Mouse (Mus musculus) small intestine, adult 2 months (tissue): ENCODE results near the gene Mvb12b. TPM values are rescaled to one million over a fixed set of nuclear protein-coding genes. Genes with fewer than 3 reads are reported as not detected.

Source experiments
- H3K27ac ChIP-seq: fragments of 200-500 bp; 2 replicates; pipeline ENCODE4 v1.5.1; 2012; ENCODE audit warnings: low read depth, low read length, control low read depth, inconsistent platforms; ENCODE audit not compliant: insufficient read depth
- H3K27me3 ChIP-seq: fragments of 200-500 bp; 2 replicates; pipeline ENCODE4 v1.6.1; 2012; ENCODE audit warnings: mild to moderate bottlenecking, moderate library complexity, low read length, inconsistent platforms; ENCODE audit not compliant: control insufficient read depth, insufficient read depth
- H3K36me3 ChIP-seq: fragments of 200-500 bp; 2 replicates; pipeline ENCODE4 v1.6.1; 2012; ENCODE audit warnings: mild to moderate bottlenecking, low read length, control low read depth, inconsistent platforms; ENCODE audit not compliant: control insufficient read depth, insufficient read depth
- H3K4me1 ChIP-seq: fragments of 200-500 bp; 2 replicates; pipeline ENCODE4 v1.6.1; 2012; ENCODE audit warnings: low read length, inconsistent platforms, mixed read lengths; ENCODE audit not compliant: control insufficient read depth, insufficient read depth, insufficient read length
- H3K4me3 ChIP-seq: fragments of 200-500 bp; 2 replicates; pipeline ENCODE4 v1.5.1; 2012; ENCODE audit warnings: low read depth, mild to moderate bottlenecking, control low read depth, inconsistent platforms, low read length, moderate library complexity
- CTCF ChIP-seq: fragments of 200-500 bp; IDR thresholded peaks from 2 replicates; pipeline ENCODE4 v1.5.1; 2012; ENCODE audit warnings: low read depth, mild to moderate bottlenecking, control low read depth, inconsistent platforms, low read length, moderate library complexity, mixed read lengths; ENCODE audit not compliant: insufficient replicate concordance, insufficient read length; ENCODE audit errors: extremely low read depth
- POLR2A ChIP-seq: fragments of 200-500 bp; IDR thresholded peaks from 2 replicates; pipeline ENCODE4 v1.6.1; 2012; ENCODE audit warnings: low read depth, mild to moderate bottlenecking, control low read depth, inconsistent platforms, low read length, moderate library complexity
- WGBS: fragments of 180-500 bp; shearing (Covaris S2); methylation state at CpG from one replicate; pipeline ENCODE4 v1.1.7; 2018; 5-methylcytosine and 5-hydroxymethylcytosine counted together
- polyA plus RNA-seq: library from polyadenylated mRNA; depleted of rRNA; stranded (reverse); fragments of >200 nt; gene quantifications from 2 replicates; pipeline ENCODE4 v1.2.3, GENCODE M21; 2012

Gene Mvb12b
- polyA plus RNA-seq, 1 experiment, result 7.9 TPM

DNA sequence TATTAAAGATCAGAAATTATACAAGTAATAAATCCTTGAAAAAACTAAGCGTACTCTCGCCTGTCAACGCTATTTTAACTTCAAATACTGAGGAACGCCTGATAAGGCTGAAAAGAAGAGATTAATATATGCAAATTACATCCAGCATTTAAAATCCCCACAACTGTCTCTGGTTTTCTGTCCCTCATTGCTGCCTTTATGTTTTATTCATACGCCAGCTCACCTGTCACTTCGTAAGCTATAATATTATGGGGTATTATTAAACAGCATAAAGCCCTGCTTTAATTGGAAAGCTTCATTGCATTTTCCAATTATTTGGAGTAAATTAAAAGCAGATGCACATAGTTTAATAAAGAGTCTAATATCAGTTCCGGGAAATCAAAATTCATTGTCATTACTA is 98.9 kb downstream of the Mvb12b start:
- H3K27ac ChIP-seq, result no peak overlapping the region
- no peaks in the 10 kb centered on the region for H3K4me1 ChIP-seq
- 91% methylated on average over 7 of the region's 7 CpGs for WGBS
- no peaks in the 10 kb centered on the region for H3K27me3 ChIP-seq
- TF ChIP-seq CTCF, result no peak
- TF ChIP-seq POLR2A, result no peak
- H3K4me3 ChIP-seq, result no peak overlapping the region
- no peaks in the 10 kb centered on the region for H3K36me3 ChIP-seq

DNA sequence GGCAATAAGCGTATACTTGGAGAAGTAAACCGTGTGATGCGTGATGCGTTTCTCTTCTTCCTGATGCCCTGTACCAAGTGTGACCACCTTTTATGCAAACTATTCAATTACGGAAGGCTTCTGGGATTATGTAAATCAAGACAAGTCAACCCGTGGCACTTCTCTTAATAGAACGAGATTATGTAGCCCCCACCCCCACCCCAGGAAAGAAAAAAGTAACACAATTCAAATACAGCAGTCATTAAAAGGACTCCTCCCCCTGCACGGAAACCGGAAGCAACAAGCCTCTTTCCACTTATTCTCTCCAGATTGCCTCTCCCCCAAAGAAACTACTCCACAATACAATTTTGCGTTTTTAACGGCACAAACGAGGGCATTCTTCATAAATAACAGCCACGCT is 99.6 kb downstream of the Mvb12b start:
- H3K27me3 ChIP-seq, result no peaks in the 10 kb centered on the region
- no peaks in the 10 kb centered on the region for H3K4me1 ChIP-seq
- no peak overlapping the region for H3K4me3 ChIP-seq
- TF ChIP-seq CTCF, result no peak
- TF ChIP-seq POLR2A, result no peak
- H3K27ac ChIP-seq, result no peak overlapping the region
- 83% methylated on average over 13 of the region's 13 CpGs for WGBS
- H3K36me3 ChIP-seq, result no peaks in the 10 kb centered on the region

DNA sequence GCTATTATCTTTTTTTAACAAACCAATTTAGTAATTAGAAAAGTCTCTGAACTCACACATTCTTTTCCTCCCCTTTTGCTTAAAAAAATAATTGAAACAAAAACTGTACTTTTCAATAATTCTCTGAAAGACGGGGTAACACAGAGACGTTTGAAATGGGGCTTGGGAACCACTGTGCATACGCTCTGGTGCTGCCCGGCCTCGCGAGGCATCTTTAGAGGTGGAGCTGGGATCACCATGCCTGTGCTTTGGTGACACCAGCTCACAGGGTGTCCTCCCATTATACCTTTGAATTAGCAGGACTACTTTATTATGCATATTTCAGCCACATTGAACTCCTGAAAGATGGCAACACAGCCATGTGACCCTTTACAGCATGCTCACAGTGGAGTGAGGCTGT is 101.7 kb downstream of the Mvb12b start:
- no peaks in the 10 kb centered on the region for H3K36me3 ChIP-seq
- no peaks in the 10 kb centered on the region for H3K4me1 ChIP-seq
- no peaks in the 10 kb centered on the region for H3K27me3 ChIP-seq
- H3K27ac ChIP-seq, result no peak overlapping the region
- 95% methylated on average over 6 of the region's 6 CpGs for WGBS
- no peak overlapping the region for H3K4me3 ChIP-seq
- TF ChIP-seq POLR2A (no peak), CTCF (no peak)

DNA sequence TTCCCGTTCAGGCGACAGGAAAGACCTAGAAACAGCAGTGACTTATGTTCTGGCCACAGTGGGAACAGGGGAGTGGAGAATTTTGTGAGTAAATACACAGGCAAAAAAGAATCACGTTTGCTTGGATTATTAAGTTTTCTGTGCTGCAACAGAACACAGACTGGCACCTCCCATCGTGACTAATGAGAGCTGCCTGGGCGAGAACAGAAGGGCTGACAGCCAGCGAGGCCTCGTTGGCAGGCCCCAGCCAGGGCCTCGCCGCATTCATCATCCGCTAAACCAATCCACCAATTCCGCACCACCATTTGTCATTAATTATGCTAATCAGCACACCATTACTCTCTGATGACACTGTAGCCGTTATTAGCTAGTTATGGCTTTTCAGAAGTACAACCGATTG is 102.2 kb downstream of the Mvb12b start:
- no peak overlapping the region for H3K4me3 ChIP-seq
- no peaks in the 10 kb centered on the region for H3K27me3 ChIP-seq
- WGBS, result 79% methylated on average over 13 of the region's 13 CpGs
- no peak for TF ChIP-seq CTCF
- no peak for TF ChIP-seq POLR2A
- no peaks in the 10 kb centered on the region for H3K4me1 ChIP-seq
- H3K36me3 ChIP-seq, result no peaks in the 10 kb centered on the region
- no peak overlapping the region for H3K27ac ChIP-seq

GRCm38 (mm10) chr2:33784721-33785120 is 103.0 kb downstream of the Mvb12b start:
- TF ChIP-seq POLR2A (no peak), CTCF (no peak)
- H3K4me3 ChIP-seq, result no peak overlapping the region
- H3K36me3 ChIP-seq, result no peaks in the 10 kb centered on the region
- H3K27me3 ChIP-seq, result no peaks in the 10 kb centered on the region
- 87% methylated on average over 1 of the region's 1 CpGs for WGBS
- no peaks in the 10 kb centered on the region for H3K4me1 ChIP-seq
- no peak overlapping the region for H3K27ac ChIP-seq

GRCm38 (mm10) chr2:33783419-33783818 is 104.3 kb downstream of the Mvb12b start:
- no peak overlapping the region for H3K4me3 ChIP-seq
- 85% methylated on average over 7 of the region's 7 CpGs for WGBS
- H3K27me3 ChIP-seq, result no peaks in the 10 kb centered on the region
- TF ChIP-seq CTCF (no peak), POLR2A (no peak)
- H3K4me1 ChIP-seq, result no peaks in the 10 kb centered on the region
- H3K27ac ChIP-seq, result no peak overlapping the region
- no peaks in the 10 kb centered on the region for H3K36me3 ChIP-seq

DNA sequence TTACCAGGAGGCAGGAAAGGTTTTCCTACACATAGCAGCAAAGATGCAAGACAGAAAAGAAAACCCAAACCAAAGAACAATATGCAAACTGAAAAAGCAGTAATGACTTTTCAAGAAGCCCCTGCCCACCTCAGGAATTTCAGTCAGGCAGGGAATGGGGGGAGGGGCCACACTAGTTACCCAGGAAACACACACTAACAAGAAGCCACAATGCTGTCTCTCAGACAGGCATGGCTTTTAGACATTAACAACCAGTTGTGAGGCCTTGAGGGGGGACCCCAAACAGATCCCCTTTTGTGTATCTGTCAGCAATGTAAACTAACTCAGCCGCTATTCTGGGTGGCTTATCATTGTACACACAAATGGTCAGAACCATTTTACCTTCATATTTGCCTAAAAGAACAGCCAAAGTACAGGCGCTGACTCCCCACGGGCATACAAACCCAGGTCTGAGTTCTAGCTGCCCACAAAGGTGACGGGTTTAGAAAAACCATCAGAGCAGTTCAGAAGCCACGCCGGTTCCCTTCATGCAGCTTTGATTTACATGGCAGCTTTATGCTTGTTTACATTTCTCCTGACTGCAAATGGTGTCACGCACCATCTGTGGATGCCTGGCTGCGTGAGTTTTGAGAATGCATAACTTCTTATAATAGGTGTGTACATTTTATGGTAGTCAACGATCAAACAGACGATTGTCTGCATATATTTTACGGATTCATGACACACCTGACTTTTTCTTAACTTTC is 105.9 kb downstream of the Mvb12b start:
- no peak overlapping the region for H3K27ac ChIP-seq
- WGBS, result 48% methylated on average over 11 of the region's 11 CpGs

More for the DNA sequence above, 105.9 kb downstream of the Mvb12b start:
- H3K4me1 ChIP-seq, result no peaks in the 10 kb centered on the region
- no peaks in the 10 kb centered on the region for H3K27me3 ChIP-seq
- no peak overlapping the region for H3K4me3 ChIP-seq
- no peaks in the 10 kb centered on the region for H3K36me3 ChIP-seq
- no peak for TF ChIP-seq CTCF
- TF ChIP-seq POLR2A, result no peak
